Mouse (Mus musculus) urinary bladder, adult 2 months (tissue): ENCODE results near the gene Cyp2ab1. TPM values are rescaled to one million over a fixed set of nuclear protein-coding genes. Genes with fewer than 3 reads are reported as not detected.

ENCODE experiments used
- DNase-seq: peaks from one replicate; pipeline ENCODE4 v3.0.0; 2022; ENCODE audit warnings: low spot score
- polyA plus RNA-seq: library from polyadenylated mRNA; depleted of rRNA; stranded (reverse); fragments of >200 nt; gene quantifications from 2 replicates; pipeline ENCODE4 v1.2.3, GENCODE M21; 2012; rRNA removed

Cyp2ab1 gene
- polyA plus RNA-seq, 1 experiment = 0.41 TPM

- no peak for DNase-seq
These were observed 53.9 kb downstream of the Cyp2ab1 start for GRCm38 (mm10) chr16:20271339-20271738.

GRCm38 (mm10) chr16:20265089-20265488, 60.1 kb downstream of the Cyp2ab1 start:
- DNase-seq = no peak

Other genes starting within 250 kb of the Cyp2ab1 start
- 31.8 and 39.7 TPM in 2 replicates for gene Klhl24, start 227.9 kb downstream of the Cyp2ab1 start, polyA plus RNA-seq
- 24.2 and 25.0 TPM in 2 replicates for gene Yeats2, start 184.3 kb downstream of the Cyp2ab1 start, polyA plus RNA-seq
- gene Map6d1, start 84.0 kb downstream of the Cyp2ab1 start, polyA plus RNA-seq = 0.28 and 0.51 TPM in 2 replicates
- 70.4 and 71.6 TPM in 2 replicates for gene Parl, start 23.0 kb downstream of the Cyp2ab1 start, polyA plus RNA-seq
- gene Abcc5, start 101.0 kb upstream of the Cyp2ab1 start, polyA plus RNA-seq = 128 and 170 TPM in 2 replicates
- 33.2 and 34.2 TPM in 2 replicates for gene Eif2b5, start 173.4 kb upstream of the Cyp2ab1 start, polyA plus RNA-seq
- 22.5 and 38.0 TPM in 2 replicates for gene Dvl3, start 191.6 kb upstream of the Cyp2ab1 start, polyA plus RNA-seq
- 411 and 488 TPM in 2 replicates for gene Ap2m1, start 210.1 kb upstream of the Cyp2ab1 start, polyA plus RNA-seq
- gene Abcf3, start 223.2 kb upstream of the Cyp2ab1 start, polyA plus RNA-seq = 40.8 and 41.5 TPM in 2 replicates